Mouse (Mus musculus) retina, postnatal 7 days (tissue): ENCODE results near the gene Zfp513.

Source experiments
- DNase-seq: peaks from one replicate; pipeline ENCODE4 v3.0.0-alpha.2; 2012; ENCODE audit warnings: low read depth, low spot score

The Zfp513 gene

DNA sequence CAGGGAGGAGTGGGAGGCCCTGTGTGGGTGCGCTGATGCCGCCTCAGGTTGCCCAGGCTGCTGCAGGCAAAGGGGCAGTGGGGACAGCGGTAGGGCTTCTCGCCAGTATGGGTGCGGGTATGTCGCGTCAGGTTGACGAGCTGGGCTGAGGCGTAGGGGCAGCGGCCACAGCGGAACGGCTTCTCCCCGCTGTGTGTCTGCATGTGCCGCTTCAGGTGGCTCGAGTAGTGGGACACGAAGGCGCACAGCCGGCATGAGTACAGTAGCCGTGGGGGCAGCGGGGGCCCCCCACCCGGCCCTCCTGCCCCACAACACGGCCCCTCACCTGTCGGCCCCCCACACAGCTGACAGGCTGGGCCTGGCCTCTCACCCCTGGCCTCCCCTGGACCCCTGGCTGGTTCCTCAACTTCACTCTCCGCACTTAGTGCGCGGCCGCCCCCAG is 1.8 kb downstream of the Zfp513 start:
- DNase-seq: no peak

GRCm38 (mm10) chr5:31199893-31200292 is 2.2 kb downstream of the Zfp513 start:
- no peak for DNase-seq

DNA sequence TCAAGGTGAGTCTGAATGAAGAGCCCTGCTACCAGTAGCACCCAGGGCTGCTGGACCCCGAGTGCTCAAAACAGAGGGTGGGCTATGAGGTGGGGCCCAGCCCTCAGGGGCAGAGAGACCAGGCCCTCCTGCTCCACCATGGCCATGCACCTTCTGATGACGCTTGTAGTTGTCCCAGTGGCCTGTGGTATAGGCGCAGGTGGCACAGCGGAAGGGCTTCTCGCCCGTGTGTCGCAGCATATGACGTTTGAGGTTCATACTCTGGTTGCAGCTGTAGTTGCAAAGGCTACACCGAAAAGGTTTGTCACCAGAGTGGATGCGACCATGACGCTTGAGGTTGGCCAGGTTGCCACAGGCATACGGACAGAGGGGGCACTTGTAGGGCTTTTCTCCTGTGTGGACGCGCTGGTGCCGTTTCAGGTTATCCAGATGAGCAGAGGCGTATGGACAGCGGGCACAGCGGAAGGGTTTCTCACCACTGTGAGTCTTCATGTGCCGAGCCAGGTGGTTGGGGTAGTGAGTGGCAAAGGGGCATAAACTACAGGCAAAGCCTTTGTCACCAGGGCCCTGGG is 2.7 kb downstream of the Zfp513 start:
- no peak for DNase-seq

- DNase-seq: no peak
Observed at GRCm38 (mm10) chr5:31198616-31199320, 3.3 kb downstream of the Zfp513 start.

GRCm38 (mm10) chr5:31198170-31198569 is 3.9 kb downstream of the Zfp513 start:
- no peak for DNase-seq

- no peak for DNase-seq
Observed at GRCm38 (mm10) chr5:31197072-31197471, 5.0 kb downstream of the Zfp513 start.

DNA sequence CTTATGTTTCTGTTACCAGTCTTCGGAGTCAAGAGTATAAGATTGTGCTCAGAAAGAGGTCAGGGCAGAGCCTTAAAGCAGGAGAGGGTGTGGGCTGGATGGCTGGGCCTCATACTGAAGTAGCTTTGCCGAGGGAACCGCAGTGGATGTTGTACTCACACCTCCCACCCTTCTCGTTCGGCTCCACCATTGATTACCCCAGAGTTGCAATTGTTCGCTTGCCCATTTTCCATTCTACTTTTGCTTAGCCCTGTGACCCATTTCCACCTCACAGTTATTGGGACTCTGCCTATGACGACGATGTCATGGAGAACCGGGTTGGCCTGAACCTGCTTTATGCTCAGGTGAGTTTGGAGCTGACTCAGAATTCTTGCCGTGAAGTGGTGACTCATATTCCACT is 5.9 kb downstream of the Zfp513 start:
- DNase-seq: no peak

- no peak for DNase-seq
Observed at GRCm38 (mm10) chr5:31195671-31196070, 6.4 kb downstream of the Zfp513 start.

GRCm38 (mm10) chr5:31194486-31195485 is 7.3 kb downstream of the Zfp513 start:
- DNase-seq: no peak

DNA sequence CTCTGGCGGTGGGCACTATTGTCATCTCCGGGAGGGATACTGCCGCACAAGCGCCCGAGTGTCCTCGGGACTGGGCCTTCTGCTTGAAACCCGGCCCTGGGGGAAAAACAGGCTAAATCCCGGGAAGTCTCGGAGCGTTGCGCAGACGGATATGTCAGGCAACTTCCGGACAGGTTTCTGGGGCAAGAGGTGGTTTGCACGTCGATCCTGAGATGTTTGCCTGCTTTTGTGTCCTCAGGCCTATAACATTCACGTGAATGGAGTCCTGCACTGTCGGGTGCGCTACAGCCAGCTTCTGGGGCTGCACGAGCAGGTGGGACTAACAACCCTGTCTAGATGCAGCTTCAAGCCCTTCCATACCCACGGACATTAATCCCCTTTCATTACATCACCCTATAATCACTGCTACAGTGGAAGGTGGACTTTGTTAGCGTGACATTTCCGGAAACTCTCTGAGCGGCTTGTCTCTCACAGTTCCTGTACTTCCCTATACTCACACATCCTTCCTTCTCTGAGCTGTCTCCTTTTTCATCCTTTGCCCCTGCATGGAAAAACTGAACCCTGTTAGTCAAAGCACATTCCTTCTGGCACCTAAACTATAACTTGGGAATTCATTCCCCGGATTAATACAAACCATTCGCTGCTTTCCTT is 8.3 kb downstream of the Zfp513 start:
- DNase-seq: no peak

DNA sequence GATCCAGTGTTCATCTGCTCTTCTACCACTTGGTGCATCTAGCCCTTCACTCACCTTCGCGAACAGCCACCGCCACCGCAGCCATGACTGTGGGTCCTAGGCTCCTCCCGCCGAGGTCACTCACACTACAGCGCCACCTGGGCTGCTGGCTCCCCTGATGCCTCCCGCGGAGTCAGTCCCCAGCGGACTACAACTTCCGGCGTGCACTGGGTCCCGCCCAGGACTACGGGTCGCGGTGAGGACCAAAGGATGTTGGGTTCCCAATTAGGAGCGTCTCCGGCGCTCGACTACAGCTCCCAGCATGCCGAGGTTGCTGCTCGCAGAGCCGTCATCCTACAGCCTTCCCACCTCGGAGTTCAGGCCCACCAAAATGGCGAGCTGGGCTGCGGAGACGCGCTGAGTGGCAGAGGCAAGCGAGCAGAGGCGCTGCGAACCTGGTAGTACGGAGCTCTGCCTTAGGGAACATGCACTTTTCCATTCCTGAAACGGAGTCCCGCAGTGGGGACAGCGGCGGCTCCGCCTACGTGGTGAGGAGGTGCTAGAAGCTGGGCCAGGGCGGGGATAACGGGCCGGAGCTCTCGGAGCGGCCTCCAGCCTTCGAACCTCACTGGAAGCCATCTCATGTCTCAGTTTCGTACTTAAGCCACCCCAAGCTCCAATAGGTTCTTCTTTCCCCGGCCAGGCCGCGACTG is 9.0 kb downstream of the Zfp513 start, which contains the start of the genes Snx17 and Eif2b4:
Gene Snx17, plus strand, starts transcription at position 289 of the 692 bp plus-strand sequence.
Gene Eif2b4, minus strand, starts transcription at position 492 of the 692 bp plus-strand sequence.
- DNase-seq: peak; percentile 99

DNA sequence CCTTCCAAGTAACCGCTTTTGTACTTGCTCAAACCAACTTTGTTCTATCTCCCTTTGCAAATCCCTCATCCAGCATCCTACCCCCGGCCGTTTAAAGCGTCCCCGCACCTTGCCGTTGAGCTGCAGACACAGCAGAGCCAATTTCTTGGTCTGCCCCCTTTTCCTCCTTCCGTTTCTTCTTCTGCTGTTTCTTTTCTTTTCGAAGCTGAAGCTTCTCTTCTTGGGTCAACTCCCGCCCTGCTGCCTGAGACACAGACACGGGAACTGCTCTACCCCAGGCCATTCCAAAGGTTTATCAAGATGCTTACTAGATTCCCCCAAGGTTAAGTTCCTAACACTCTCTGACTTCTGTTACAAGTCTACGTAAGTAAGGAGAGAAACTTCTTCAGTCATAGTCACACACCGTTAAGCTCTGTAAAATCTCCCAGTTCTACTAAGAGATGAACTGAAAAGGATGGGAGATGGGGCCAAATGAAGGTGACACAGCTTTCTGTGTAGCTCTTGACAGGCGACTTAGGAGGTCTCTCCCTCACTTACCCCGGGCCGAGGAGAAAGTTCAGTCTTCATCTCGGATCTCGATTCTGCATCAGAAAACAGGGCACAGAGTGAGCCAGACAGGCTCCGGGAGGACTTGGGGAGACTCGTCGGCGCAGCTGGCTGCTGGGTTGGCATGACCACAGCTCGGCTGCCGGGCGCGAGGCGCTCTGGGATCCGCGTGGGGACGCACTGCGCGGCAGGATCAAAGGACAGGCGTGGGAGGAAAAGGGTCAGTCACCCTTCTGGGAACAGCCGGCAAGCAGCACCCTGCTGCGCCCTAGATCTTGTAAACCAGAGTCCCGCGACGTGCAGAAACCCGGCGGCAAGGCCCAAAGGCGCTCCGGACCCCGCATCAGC is 9.8 kb downstream of the Zfp513 start:
- no peak for DNase-seq

- DNase-seq: no peak
Observed at GRCm38 (mm10) chr5:31190201-31190600, 11.9 kb downstream of the Zfp513 start.

DNA sequence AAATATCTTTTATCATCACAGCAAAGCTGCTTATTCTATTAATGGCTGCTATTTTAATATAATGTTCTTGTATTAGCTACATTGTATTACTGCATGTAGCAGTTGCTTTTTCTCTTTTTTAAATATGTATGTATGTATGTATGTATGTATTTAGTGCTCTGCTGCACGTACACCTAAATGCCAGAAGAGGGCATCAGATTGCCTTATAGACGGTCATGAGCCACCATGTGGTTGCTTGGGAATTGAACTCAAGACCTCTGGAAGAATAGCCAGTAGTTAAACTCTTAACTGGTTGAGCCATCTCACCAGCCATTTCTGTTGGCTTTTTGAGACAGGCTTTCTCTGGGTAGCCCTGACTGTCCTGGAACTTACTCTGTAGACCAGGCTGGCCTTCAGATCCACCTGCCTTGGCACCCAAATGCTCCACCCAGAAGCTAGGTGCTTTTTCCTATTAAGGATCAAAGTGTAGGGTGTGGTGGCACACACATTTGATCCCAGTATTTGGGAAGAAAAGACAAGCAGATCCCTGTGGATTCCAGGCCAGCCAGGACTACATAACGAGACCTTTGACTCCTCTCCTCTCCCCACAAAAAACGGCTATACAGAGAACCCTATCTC is 13.8 kb downstream of the Zfp513 start:
- no peak for DNase-seq

GRCm38 (mm10) chr5:31183678-31184077 is 18.4 kb downstream of the Zfp513 start:
- DNase-seq: no peak

GRCm38 (mm10) chr5:31181183-31181770 is 20.8 kb downstream of the Zfp513 start:
- no peak for DNase-seq

DNA sequence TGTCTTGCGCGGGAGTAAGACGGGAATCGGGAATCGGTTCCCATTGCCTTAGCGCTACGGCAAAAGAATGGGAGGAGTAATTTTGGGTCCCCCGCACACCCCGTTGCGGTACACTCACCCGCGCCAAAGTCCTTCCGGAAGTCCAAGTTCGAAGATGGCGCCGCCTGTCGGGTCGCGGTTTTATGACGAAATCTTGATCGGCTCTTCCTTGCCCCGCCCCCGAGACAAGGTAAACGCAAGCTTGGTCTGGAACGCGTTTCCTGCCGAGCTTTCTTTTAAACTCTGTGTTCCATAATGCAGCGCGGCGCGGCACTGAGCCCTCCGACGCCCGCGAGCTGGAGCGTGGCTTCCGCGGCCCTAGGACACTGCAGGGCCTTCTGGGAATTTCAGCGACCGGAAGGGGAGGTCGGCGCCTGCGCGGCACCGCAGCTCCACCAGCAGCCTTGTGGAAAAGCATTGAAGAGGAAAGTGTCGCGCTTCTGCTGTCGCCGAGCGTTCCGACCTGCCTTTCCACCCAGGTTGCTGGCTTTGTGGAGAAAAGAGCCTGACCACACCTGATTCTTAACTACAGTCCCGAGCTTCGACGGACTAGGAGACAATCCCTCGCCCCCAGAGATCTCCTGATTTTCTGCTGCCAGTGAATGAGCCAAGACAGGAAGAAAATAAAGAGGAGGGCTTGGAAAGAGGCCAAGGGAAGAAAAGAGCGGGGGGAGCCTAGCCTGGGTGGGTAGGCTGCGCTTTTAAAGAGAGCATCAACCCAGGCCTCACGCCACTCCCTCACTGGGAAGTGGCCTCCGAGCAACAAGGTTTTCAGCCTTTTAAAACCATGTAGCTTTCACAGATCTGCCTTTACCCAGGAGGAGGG is 22.1 kb downstream of the Zfp513 start, which contains the start of the genes Gm29609 and Gtf3c2:
Gene Gm29609, minus strand, starts transcription at position 146 of the 865 bp plus-strand sequence.
Gene Gtf3c2, minus strand, starts transcription at position 379 of the 865 bp plus-strand sequence.
- DNase-seq: peak; percentile 95

- no peak for DNase-seq
Observed at GRCm38 (mm10) chr5:31179301-31179765, 22.8 kb downstream of the Zfp513 start.
